In the genomic region with DNA sequence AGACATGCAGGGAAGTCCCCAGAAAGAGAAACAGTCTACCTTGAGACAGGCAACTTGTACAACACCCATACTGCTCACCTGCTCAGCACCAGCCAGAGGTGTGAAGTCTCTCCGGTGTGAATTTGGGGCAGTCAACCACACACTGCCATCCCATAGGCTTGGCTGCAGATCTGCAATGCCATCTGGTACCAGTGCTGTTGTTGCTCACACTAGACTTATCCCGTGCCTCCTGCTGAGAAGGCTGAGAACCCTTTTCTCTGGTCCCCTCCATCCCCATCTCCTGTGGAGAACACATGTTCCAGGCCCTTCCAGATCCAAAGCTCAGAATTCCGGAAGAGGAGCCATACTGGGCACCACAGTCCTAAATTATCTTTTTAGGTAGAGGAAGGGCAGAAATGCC, we compare ENCODE assay signal across 15 mouse cellular contexts.
"Had no signal": no experiment of that assay in that cellular context is flagged by ENCODE, and none has a peak within 500 bp of the region (broad histone marks: within the 10 kb centered on the region; RNA-seq: fewer than 3 reads in every experiment).

No protein-coding gene starts in this region.

- DNase-seq: gastrocnemius, adult 2 months; gastrocnemius, postnatal 10 days; gastrocnemius, postnatal 25 days; heart, adult 18-20 months; heart, postnatal 10 days; heart, postnatal 4 days; kidney, adult 18-20 months; kidney, adult 8-10 months; kidney, postnatal 10 days; kidney, postnatal 4 days had no signal

- ATAC-seq: hindbrain, embryonic 16.5 days; inflammation-experienced regulatory T-cells, adult 6 months; intestine, embryonic 15.5 days; intestine, postnatal 0 days; liver, embryonic 12.5 days had no signal
